Mouse (Mus musculus): ENCODE measurements at regions not wholly inside any gene's neighbourhood (a gene's known extent, or its start where the extent isn't known, plus 50 kb on each side); places are given as distances from the start of the nearest gene placed in this dataset.
"Not testable (repeated sequence)": the region's sequence is repeated elsewhere in the genome, so short reads cannot be mapped to it uniquely, and the experiment has no call there.

DNA sequence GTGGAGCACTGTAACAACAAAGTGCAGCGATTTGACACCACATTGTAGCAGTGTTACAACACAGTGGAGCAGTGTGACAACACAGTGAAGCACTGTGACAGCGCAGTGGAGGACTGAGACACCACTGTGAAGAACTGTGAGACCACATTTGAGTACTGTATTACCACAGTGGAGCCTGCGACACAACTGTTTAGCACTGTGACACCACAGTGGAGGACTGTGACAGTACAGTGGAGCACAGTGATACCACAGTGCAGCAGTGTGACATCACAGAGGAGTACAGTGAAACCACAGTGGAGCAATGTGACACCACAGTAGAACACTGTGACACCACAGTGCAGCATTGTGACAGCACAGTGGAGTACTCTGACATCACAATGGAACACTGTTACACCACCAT, 102.5 kb upstream of the Vmn1r2 start:
- WGBS: 37% methylated on average over 3 of the region's 3 CpGs
- Histone ChIP-seq H3K36me3 (no peaks in the 10 kb centered on the region), H3K4me3 (replicated peaks) (no peak overlapping the region), H3K27ac (replicated peaks) (no peak overlapping the region), H3K9ac (replicated peaks) (no peak overlapping the region), H3K4me2 (no peak overlapping the region), H3K4me1 (no peaks in the 10 kb centered on the region), H3K27me3 (replicated peaks) (no peaks in the 10 kb centered on the region), H3K9me3 (replicated peaks) (peaks cover 80% of the 10 kb centered on the region)
- ATAC-seq (ENCODE audit: low FRiP score): no peak

DNA sequence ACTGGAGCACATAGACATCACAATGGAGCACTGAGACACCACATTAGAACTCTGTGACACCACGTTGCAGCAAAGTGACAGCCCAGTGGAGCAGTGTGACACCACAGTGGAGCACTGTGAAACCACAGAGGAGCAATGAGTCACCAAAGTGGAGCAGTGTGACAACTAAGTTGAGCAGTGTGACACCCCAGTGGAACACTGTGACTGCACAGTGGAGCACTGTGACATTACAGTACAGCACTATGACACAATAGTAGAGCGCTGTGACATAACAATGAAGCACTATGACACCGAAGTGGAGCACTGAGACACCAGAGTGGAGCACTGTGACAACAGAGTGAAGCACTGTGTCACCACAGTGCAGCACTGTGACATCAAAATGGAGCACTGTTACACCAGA, 101.8 kb upstream of the Vmn1r2 start:
- H3K36me3 ChIP-seq; H3K27me3 ChIP-seq (replicated peaks); ATAC-seq (ENCODE audit: low FRiP score); H3K9ac ChIP-seq (replicated peaks); H3K27ac ChIP-seq (replicated peaks); H3K4me2 ChIP-seq; H3K4me1 ChIP-seq; H3K4me3 ChIP-seq (replicated peaks): not testable (repeated sequence)
- peaks cover 79% of the 10 kb centered on the region for H3K9me3 ChIP-seq (replicated peaks)
- WGBS: 74% methylated on average over 3 of the region's 3 CpGs

DNA sequence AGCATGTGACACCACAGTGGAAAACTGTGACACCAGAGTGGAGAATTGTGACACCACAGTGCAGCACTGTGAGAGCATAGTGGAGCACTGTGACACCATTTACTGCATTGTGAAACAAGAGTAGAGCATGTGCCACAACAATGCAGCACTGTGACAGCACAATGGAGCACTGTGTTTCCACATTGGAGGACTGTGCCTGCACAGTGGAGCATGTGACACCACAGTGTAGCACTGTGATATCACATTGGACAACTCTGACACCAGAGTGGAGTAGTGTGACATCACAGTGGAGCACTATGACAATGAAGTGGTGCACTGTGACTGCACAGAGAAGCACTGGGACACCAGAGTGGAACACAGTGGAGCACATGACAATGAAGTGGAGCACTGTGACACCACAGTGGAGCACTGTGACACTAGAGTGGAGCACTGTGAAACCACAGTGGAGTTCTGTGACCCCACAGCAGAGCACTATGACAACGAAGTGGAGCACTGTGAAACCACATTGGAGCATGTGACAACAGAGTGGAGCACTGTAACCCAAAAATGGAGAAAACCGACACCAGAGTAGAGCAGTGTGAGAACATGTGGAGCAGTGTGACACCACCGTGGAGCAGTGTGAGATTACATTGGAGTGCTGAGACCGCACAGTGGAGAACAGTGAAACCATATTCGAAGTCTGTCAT, 100.9 kb upstream of the Vmn1r2 start:
- Histone ChIP-seq H3K9ac (replicated peaks) (no peak overlapping the region), H3K9me3 (replicated peaks) (peaks cover 80% of the 10 kb centered on the region), H3K4me1 (no peaks in the 10 kb centered on the region), H3K27ac (replicated peaks) (no peak overlapping the region), H3K27me3 (replicated peaks) (no peaks in the 10 kb centered on the region), H3K4me2 (no peak overlapping the region), H3K4me3 (replicated peaks) (no peak overlapping the region), H3K36me3 (no peaks in the 10 kb centered on the region)
- ATAC-seq (ENCODE audit: low FRiP score): no peak
- WGBS: 84% methylated on average over 5 of the region's 5 CpGs

DNA sequence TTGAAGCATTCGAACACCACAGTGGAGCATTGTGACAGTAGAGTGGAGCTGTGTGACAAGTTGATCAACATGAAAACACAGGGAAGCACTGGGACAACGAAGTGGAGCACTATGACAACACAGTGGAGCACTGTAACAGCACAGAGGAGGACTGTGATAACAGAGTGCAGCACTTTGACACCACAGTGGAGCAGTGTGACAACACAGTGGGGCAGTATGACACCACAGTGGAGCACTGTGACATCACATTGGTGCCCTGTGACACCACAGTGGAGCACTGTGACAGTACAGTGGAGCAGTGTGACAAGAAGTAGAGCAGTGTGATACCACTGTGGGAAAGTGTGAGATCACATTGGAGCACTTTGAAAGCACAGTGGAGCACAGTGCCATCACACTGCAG, 99.9 kb upstream of the Vmn1r2 start:
- Histone ChIP-seq H3K4me1 (no peaks in the 10 kb centered on the region), H3K9me3 (replicated peaks) (peaks cover 79% of the 10 kb centered on the region), H3K4me3 (replicated peaks) (no peak overlapping the region), H3K27ac (replicated peaks) (no peak overlapping the region), H3K27me3 (replicated peaks) (no peaks in the 10 kb centered on the region), H3K4me2 (no peak overlapping the region), H3K9ac (replicated peaks) (no peak overlapping the region), H3K36me3 (no peaks in the 10 kb centered on the region)
- no peak for ATAC-seq (ENCODE audit: low FRiP score)
- 60% methylated on average over 2 of the region's 2 CpGs for WGBS

DNA sequence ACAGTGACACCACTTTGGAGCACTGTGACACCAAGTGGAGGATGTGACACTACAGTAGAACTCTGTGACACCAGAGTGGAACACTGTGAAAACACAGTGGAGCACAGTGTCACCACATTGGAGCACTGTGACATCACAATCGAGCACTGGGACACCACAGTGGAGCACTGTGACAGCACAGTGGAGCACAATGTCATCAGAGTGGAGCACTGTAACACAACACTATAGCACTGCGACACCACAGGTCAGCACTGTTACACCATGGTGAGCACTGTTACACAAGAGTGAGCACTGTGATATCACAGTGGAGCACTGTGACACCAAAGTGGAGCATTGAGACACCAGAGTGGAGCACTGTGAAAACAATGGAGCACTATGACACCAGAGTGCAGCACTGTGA, 99.5 kb upstream of the Vmn1r2 start:
- peak; percentile 58 for ATAC-seq (ENCODE audit: low FRiP score)

DNA sequence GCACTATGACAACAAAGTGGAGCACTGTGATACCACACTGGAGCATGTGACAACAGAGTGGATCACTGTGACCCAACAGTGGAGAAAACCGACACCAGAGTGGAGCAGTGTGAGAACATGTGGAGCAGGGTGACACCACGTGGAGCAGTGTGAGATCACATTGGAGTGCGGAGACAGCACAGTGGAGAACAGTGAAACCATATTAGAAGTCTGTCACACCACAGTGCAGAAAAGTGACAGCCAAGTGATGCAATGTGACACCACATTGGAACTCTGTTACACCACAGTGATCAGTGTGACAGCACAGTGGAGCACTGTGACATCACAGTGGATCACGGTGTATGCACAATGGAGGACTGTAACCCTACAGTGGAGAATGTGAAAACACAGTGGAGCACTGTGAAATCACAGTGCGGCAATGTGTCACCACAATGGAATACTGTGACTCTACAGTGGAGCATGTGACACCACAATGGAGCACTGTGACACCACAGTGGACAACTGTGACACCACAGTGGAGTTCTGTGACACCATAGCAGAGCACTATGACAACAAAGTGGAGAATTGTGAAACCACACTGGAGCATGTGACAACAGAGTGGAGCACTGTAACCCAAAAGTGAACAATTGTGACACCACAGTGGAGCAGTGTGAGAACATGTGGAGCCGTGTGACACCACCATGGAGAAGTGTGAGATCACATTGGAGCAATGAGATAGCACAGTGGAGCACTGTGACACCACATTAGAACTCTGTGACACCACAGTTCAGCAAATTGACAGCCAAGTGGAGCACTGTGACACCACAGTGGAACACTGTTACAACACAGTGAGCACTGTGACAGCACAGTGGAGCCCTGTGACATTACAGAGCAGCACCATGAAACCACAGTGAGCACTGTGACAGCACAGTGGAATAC, 98.6 kb upstream of the Vmn1r2 start:
- Histone ChIP-seq H3K4me1 (no peaks in the 10 kb centered on the region), H3K36me3 (no peaks in the 10 kb centered on the region; the same call in 1 of the 2 replicates), H3K9me3 (replicated peaks) (peaks cover 71% of the 10 kb centered on the region), H3K4me2 (no peak overlapping the region), H3K27me3 (replicated peaks) (no peaks in the 10 kb centered on the region), H3K9ac (replicated peaks) (no peak overlapping the region), H3K4me3 (replicated peaks) (no peak overlapping the region), H3K27ac (replicated peaks) (no peak overlapping the region)
- 87% methylated on average over 6 of the region's 6 CpGs for WGBS
- ATAC-seq (ENCODE audit: low FRiP score): 0 out of 2 replicates have a peak, but pooled peaks have one; percentile 4

More for the DNA sequence above, 99.5 kb upstream of the Vmn1r2 start:
- Histone ChIP-seq H3K9ac (replicated peaks) (no peak overlapping the region), H3K4me3 (replicated peaks) (no peak overlapping the region), H3K27me3 (replicated peaks) (no peaks in the 10 kb centered on the region), H3K4me2 (no peak overlapping the region), H3K36me3 (no peaks in the 10 kb centered on the region; the same call in 1 of the 2 replicates), H3K27ac (replicated peaks) (no peak overlapping the region), H3K9me3 (replicated peaks) (peaks cover 79% of the 10 kb centered on the region), H3K4me1 (no peaks in the 10 kb centered on the region)
- 32% methylated on average over 2 of the region's 2 CpGs for WGBS

DNA sequence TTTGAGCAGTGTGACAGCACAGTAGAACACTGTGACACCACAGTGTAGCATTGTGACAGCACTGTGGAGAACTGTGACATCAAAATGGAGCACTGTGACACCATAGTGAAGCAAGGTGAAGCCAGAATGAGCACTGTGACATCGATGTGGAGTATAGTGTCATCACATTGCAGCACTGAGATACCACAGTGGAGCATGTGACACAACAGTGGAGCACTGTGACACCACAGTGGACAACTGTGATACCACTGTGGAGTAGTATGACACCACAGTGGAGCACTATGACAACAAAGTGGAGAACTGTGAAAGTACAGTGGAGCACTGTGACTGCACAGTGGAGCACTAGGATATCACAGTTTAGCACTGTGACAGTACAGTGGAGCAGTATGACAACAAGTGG, 97.8 kb upstream of the Vmn1r2 start:
- Histone ChIP-seq H3K27me3 (replicated peaks) (no peaks in the 10 kb centered on the region), H3K9me3 (replicated peaks) (peaks cover 63% of the 10 kb centered on the region), H3K9ac (replicated peaks) (no peak overlapping the region), H3K4me1 (no peaks in the 10 kb centered on the region), H3K4me2 (no peak overlapping the region), H3K27ac (replicated peaks) (no peak overlapping the region), H3K4me3 (replicated peaks) (no peak overlapping the region), H3K36me3 (no peaks in the 10 kb centered on the region; the same call in 1 of the 2 replicates)
- 47% methylated on average over 1 of the region's 1 CpGs for WGBS
- peak; percentile 46; the same call in 1 of the 2 replicates for ATAC-seq (ENCODE audit: low FRiP score)

DNA sequence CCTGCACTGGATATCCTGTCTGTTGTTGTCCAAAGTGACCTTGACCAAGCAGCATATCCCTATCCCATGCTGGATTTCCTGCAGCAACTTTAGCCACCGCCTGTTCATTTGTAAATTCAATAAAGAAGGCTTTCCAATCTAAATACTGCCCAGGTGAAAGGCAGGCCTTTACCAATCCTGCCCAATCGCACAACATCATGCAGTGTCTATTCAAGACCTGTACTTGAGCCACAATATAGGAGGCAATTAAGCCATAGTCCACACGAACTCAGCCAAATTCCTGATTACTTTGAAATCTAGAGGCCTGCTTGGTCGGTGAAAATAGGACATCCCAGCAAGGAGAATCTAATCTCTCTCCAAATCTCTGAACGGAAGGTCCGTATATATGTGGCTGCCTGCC, 95.8 kb upstream of the Vmn1r2 start:
- H3K9me3 ChIP-seq (replicated peaks): peaks cover 45% of the 10 kb centered on the region
- H3K4me1 ChIP-seq: not testable (repeated sequence)
- WGBS: 74% methylated on average over 6 of the region's 6 CpGs

DNA sequence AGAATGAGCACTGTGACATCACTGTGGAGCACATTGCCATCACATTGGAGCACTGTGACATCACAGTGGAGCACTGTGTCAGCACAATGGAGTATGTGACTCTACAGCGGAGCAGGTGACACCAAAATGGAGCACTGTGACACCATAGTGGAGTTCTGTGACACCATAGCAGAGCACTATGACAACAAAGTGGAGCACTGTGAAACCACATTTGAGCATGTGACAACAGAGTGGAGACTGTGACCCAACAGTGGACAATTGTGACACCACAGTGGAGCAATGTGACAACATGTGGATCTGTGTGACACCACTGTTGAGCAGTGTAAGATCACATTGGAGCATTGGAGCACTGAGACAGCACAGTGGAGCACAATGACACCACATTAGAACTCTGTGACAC, 87.2 kb upstream of the Vmn1r2 start:
- ATAC-seq (ENCODE audit: low FRiP score): no peak
- no peak overlapping the region for H3K27ac ChIP-seq (replicated peaks)
- H3K4me2 ChIP-seq: no peak overlapping the region
- H3K9me3 ChIP-seq (replicated peaks): peaks cover 59% of the 10 kb centered on the region
- no peaks in the 10 kb centered on the region for H3K27me3 ChIP-seq (replicated peaks)
- no peaks in the 10 kb centered on the region for H3K4me1 ChIP-seq
- 85% methylated on average over 1 of the region's 1 CpGs for whole genome bisulfite sequencing
- H3K36me3 ChIP-seq: no peaks in the 10 kb centered on the region
- no peak overlapping the region for H3K4me3 ChIP-seq (replicated peaks)
- no peak overlapping the region for H3K9ac ChIP-seq (replicated peaks)

More for the DNA sequence above, 95.8 kb upstream of the Vmn1r2 start:
- not testable (repeated sequence) for H3K9ac ChIP-seq (replicated peaks); H3K4me3 ChIP-seq (replicated peaks); H3K27ac ChIP-seq (replicated peaks); H3K27me3 ChIP-seq (replicated peaks); ATAC-seq (ENCODE audit: low FRiP score); H3K4me2 ChIP-seq; H3K36me3 ChIP-seq

DNA sequence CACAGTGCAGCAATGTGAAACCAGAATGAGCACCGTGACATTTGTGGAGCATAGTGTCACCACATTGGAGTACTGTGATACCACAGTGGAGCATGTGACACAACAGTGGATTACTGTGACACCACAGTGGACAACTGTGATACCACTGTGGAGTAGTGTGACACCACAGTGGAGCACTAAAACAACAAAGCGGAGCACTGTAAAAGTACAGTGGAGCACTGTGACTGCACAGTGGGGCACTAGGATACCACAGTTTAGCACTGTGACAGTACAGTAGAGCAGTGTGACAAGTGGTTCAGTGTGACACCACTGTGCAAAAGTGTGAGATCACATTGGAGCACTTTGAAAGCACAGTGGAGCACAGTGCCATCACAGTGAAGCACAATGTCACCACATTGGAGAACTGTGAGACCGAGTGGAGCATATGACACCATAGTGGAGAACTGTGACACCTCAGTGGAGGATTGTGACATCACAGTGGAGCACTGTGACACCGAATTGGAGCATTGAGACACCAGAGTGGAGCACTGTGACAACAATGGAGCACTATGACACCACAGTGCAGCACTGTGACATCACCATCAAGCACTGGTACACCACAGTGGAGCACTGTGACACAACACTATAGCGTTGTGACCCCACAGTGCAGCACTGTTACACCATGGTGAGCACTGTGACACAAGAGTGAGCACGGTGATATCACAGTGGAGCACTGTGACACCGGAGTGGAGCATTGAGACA, 86.6 kb upstream of the Vmn1r2 start:
- H3K9ac ChIP-seq (replicated peaks): no peak overlapping the region
- no peaks in the 10 kb centered on the region for H3K4me1 ChIP-seq
- no peaks in the 10 kb centered on the region for H3K27me3 ChIP-seq (replicated peaks)
- no peak overlapping the region for H3K4me2 ChIP-seq
- H3K9me3 ChIP-seq (replicated peaks): peaks cover 64% of the 10 kb centered on the region
- no peaks in the 10 kb centered on the region for H3K36me3 ChIP-seq
- H3K27ac ChIP-seq (replicated peaks): no peak overlapping the region
- no peak overlapping the region for H3K4me3 ChIP-seq (replicated peaks)
- ATAC-seq (ENCODE audit: low FRiP score): no peak
- 60% methylated on average over 7 of the region's 7 CpGs for whole genome bisulfite sequencing

DNA sequence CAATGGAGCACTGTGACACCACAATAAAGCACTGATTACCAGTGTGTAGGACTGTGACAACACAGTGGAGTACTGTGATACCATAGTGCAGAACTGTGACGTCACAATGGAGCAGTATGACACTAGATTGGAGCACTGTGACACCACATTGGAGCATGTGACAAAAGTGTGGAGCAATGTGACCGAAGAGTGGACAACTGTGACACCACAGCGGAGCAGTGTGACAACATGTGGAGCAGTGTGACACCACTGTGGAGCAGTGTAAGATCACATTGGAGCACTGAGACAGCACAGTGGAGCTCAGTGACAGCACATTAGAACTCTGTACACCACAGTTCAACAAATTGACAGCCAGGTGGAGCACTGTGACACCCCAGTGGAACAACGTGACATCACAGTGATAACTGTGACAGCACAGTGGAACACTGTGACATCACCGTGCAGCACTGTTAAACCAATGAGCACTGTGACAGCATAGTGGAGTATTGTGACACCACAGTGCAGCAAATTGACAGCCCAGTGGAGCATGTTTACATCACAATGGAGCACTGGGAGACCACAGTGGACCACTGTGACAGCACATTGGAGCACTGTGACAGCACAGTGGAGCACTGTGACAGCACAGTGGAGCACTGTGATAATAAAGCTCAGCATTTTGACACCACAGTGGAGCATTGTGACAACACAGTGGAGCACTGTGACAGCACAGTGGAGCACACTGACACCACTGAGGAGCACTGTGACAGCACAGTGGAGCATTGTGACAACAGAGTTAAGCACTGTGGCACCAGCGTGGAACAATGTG, 85.8 kb upstream of the Vmn1r2 start:
- H3K9me3 ChIP-seq (replicated peaks): peaks cover 72% of the 10 kb centered on the region
- no peak overlapping the region for H3K9ac ChIP-seq (replicated peaks)
- no peaks in the 10 kb centered on the region for H3K36me3 ChIP-seq
- H3K27ac ChIP-seq (replicated peaks): no peak overlapping the region
- ATAC-seq (ENCODE audit: low FRiP score): 0 out of 2 replicates have a peak, but pooled peaks have one; percentile 1
- no peaks in the 10 kb centered on the region for H3K27me3 ChIP-seq (replicated peaks)
- 65% methylated on average over 6 of the region's 6 CpGs for WGBS
- H3K4me3 ChIP-seq (replicated peaks): no peak overlapping the region
- no peak overlapping the region for H3K4me2 ChIP-seq
- H3K4me1 ChIP-seq: no peaks in the 10 kb centered on the region

All from neural tube, embryonic 15.5 days (tissue).